Mouse (Mus musculus) lung, postnatal 36 days (tissue): ENCODE measurements at regions not wholly inside any gene's neighbourhood (a gene's known extent, or its start where the extent isn't known, plus 50 kb on each side); places are given as distances from the start of the nearest gene placed in this dataset.
A peak's percentile ranks its signal among the peaks of the same experiment; 100 is the strongest.

Experiments used
- DNase-seq: peaks from one replicate; pipeline ENCODE4 v3.0.0; 2022; ENCODE audit warnings: mixed read lengths

GRCm38 (mm10) chr1:169313241-169313640, 218.0 kb downstream of the Nuf2 start:
- DNase-seq = no peak

DNA sequence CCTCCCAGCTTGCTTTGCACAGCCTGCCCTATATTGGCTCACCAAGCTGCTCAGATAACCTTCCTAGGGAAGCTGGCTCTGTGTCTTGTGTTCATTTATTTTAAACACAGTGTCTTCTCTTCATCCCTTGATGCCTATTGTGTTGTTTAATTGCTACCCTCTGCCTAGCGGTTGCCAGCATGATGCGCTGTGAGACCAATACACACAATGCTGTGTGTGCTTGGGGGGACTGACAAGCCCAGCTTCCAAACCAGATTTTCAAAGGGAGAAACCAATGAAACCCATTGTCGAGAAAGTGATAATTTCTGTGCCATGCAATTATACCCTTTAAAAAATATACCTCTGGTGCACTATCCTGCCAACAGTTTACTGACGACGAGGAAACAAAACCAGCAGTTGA, 247.8 kb downstream of the Nuf2 start:
- DNase-seq = no peak

GRCm38 (mm10) chr1:169270750-169271149, 260.5 kb downstream of the Nuf2 start:
- DNase-seq = no peak

DNA sequence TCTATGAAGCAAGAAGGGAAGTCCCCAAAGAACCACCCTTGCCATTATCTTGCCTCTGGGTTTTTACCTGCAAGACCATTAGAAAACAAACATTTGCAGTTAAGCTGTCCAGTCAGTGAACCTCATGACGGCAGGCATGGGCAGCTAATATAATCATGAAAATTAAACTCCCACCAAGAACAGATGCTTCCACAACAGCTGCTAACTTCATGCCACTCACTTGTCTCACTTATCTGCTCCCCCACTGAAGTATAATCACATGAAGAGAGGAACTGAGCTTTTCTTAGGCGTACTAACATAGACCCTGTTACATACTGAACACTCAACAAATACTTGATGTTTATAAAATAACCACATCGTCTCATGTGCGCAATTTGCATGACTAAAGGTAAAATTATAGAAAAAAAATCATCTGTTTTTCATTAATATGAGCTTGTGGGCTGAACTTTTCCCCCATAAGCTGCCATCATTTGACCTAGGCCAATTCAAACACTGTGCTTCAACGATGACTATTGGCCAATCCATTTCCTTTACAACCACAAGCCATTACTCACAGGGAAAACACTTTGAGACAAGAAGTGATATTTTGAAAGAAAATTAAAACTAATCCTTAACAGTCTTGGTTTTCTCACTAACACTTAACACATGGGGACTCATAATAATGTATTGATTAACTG, 267.1 kb downstream of the Nuf2 start:
- no peak for DNase-seq

DNA sequence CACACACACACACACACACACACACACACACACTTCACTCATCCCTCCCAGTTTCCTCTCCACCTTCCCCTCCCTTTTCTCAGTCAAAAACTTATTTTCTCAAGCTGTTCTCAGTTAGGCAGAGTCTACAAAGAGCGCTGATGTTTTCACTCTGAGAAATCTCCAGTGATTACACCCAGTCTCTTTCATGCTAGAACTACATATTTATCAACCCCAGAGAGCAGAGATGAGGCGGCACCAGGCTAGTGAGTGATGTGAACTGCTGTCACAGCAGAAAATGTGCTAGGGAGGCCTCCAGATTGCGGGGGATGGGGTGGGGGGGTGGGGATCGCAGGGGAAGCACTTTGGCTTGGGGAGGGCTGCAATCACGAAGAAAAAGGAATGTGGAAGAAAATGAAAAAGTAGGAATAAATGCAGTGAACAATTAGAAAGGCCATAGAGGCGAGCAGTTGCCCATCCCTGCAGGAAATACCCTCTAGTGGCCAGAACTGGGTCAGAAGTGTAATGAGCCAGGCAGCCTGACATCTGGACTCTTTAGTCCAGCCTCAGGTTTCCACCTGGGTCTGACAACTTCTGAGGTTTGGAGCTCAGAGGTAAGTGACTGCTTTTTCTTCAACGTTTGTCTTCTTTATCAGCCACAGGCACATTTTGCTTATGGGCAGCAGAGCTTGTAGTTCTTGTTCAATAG, 276.9 kb downstream of the Nuf2 start:
- no peak for DNase-seq

DNA sequence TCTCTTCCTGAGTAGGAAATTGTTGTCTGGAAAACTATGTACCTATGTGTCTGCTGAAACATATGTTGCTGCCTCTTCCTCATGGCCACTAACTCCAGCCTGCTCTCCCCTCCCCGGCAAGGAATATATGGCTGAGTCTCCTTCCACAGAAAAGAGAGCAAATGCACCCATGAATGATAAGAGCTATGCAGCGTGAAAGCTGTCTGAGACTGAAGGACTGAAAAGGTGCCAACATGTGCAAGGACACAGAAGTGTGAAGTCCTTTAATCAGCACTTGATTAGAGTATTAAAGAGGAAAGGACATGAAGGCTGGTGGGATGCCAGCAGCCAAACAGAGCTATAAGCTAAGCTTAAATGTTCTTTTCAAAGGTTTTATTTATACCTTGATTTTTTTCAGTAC, 279.1 kb downstream of the Nuf2 start:
- DNase-seq = no peak

DNA sequence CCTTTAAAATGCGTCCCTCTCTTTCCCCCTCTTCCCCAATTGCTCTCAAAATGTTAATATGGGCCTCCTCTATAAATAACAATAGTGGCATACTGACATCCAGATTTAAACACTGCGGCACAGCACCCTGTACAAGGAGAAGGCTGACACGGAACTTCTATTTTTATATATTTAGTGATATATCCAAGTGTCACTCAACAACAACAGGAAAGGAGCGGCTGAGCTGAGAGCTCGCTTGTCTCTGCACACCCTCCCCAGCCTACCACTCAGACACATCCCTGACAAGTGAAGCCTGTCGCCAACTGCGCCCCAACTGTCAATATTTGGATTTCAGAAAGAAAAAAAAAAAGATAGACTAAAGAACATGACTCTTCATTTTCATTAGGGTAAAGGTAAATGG, 282.2 kb downstream of the Nuf2 start:
- no peak for DNase-seq

DNA sequence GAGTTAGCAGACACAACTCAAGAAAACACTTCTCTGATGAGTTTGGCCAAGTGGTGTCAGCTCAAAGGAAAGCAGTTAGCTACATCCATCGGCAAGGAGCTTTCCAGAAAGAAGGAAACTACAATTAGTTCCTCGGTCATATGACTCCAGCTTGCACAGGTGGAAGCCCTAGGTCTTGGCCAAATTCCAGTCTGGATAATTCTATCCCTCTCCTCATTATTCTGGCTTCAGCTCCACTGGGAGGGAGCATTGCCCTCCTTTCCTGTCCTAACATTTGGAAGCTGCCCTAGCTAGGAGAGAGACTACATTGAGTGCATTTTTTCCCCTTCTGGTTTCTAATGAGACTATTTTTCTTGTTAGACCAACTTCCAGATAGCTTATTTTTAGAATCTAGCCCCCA, 290.9 kb downstream of the Nuf2 start:
- no peak for DNase-seq

GRCm38 (mm10) chr1:169238671-169239090, 292.6 kb downstream of the Nuf2 start:
- peak; percentile 11 for DNase-seq

DNA sequence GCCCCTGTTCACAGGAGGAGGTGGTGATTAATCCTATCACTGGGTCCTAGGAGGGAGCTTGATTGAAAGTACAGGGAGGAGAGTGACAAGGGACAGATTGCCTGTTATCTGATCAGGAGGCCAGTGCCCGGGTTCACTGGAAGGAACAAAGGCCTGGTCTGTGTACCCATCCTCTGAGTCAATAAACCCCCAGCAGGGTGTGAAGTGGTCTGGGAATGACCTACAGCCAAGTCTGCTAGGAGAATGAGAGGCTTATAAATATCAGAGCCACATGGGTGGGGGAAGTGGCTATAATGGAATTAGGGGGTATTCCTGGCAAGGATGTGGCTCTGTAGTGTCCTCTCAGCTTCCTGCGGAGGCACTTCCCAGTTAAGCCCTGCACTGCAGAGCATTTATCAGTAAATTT, 296.0 kb downstream of the Nuf2 start:
- DNase-seq = no peak

DNA sequence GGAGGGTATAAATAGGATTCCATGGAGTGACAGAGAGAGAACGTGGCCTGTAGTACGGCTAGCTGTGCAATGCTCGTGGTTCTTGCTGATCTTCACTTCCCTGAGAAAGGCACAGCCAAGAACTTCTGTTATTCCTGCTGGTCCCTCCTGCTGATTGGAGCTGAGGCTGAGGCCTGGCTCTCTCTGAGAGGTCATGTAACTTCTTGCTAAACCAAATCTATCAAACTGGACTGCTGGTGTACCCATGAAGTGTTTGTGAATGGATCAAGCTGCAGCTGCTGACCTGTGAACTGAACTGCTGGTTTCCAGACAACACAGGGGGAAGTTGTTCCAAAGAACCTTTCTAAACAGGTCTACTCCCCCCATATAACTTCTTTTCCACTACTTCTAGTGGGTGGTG, 297.9 kb downstream of the Nuf2 start:
- no peak for DNase-seq

DNA sequence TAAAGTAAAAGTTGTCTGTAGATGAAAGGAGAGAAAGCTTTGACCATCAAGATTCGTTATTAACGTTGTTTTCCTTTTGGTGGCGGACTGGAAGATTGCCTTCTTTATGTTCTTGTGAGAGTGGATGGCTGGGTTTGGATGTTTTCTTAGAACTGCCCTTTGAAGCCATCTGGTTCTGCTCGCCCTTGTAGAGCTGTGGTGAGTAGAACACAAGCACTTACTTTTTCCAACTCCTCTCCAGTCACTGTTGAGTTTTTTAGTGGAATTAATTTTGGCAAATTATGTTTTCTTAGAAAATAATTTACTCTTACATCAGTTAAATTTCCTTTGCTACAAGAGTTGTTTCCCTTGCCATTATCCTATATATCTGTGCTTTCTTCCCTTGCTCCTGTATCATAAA, 301.2 kb downstream of the Nuf2 start:
- no peak for DNase-seq

GRCm38 (mm10) chr1:169224431-169224830, 306.8 kb downstream of the Nuf2 start:
- DNase-seq = no peak

GRCm38 (mm10) chr1:169187658-169188057, 343.6 kb downstream of the Nuf2 start:
- DNase-seq = no peak

DNA sequence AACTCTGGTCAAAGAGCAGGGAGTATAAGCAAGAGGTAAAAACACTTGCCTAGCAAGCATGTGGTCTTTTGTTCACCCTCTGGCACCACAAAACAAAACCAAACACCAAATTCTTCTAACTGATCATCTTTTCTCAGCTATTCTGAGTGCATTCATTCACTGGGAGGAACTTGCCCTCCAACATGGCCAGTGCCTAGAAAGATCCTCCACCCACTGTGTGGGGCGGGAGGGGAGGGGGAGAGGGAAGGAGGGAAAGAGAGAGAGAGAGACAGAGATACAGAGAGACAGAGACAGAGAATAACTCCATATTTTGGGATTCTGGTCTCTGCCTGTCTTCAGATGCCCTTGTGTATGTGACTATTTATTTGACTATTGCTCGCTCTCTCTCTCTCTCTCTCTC, 360.9 kb downstream of the Nuf2 start:
- no peak for DNase-seq

DNA sequence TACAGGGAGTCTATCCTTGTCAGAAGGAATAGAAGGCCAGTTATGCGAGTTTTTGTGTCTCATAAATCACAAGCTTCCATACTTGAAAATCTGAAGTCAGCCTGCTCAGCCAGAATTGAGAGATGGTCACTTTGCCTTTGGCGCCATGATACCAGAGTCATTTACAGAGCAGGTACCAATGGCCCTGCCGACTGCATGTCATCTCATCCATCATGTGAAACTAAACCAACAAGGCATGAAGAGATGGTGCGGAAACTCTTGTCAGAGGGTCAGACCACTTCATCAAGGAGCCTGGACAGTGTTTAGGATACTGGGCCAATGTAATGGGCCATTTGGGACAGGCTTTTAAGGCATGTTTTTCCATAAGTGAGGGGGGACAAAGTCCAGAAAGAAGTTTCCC, 363.2 kb downstream of the Nuf2 start:
- no peak for DNase-seq

DNA sequence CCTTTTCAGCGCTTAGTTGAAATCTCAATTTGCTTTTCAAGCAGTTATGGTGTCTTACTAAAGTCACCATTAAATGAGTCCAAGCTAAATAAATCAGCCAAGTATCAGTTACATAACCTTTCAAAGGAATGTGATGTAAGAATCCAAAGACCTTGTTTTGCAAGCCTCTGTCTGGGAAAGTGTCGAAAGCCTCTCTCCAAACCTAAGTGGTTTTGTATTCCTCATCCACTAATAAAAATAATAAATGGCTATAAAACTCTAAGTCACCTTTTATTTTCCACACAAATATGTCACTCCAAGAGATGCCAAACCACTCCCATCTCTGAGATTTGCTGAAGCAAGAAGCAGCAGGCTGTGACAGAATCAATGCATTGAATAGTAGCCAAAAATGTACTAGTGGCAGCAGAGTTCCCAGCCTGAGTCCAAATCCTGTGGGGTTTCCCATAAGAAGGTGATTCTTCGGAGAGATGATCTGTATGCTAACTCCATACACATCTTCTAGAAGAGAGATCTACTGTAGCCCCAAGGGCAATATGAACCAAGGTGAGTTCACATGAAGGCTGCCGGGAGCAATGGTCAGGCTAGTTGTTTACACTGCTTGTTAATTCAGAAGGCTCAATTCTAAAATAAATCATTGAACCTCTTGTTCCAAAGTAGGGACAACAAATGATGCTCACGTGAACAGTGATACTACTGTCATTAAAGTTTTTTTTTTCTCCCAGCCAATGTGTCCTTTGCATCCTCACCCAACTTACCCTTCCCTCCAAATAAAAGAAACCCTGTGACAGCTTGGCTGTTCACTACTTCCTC, 365.0 kb downstream of the Nuf2 start:
- peak; percentile 70 for DNase-seq

DNA sequence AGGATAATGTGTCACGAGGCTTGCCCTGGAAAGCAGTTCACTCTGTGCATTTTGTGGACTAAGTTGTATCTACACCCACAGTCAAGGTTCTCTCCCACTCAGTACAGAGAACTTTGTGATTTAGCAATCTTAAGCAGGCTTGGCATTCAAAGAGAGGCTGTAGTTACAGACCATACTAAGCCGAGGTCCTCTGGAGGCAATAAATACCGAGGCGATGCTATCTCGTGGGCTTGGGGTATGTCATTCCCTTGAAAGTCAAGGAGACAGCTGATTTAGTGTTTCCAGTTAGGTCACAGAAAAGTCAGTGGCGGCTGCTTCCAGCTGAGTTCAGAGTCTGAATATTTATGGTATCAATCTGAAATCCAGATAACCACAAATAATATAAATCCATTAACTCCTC, 370.4 kb downstream of the Nuf2 start:
- peak; percentile 11 for DNase-seq

- peak; percentile 23 for DNase-seq
Observed at GRCm38 (mm10) chr1:169160220-169160619, 371.0 kb downstream of the Nuf2 start.

GRCm38 (mm10) chr1:169159786-169160185, 371.5 kb downstream of the Nuf2 start:
- peak; percentile 32 for DNase-seq

DNA sequence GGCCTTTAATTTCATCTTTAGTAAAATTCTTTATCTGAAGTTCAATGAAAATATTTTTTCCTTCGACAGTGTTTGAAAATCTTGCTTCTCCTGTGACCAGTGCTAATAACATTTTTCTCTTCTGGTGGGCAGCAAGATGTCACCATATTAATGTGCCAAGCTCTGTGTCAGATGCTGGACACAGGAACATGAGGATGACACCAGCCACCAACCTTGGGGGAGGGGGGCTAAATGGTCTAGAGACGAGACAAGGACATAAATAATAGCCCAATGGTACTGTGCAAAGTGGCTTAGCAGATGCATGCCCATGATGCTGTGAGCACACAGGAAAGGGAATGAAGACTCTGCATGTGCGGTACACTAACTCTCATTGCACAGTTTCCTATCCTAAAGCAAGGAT, 373.8 kb downstream of the Nuf2 start:
- DNase-seq = no peak

DNA sequence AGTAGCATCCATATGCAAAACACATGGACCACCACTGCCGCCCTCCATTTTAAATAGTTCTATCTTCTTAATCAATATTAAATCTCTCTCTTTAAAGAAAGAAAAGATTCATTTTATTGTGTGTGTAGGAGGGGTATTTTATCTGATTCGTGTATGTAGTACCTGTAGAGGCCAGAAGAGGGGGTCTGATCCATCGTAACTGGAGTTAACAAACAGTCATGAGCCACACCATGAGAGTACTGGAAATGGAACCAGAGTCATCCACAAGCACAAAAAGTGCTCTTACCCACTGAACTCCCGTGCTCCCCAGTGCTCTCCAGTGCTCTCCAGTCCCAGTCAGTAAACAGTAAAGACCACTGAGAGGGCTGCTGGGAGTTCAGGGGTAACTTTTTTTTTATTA, 374.4 kb downstream of the Nuf2 start:
- DNase-seq = no peak

- no peak for DNase-seq
Observed at GRCm38 (mm10) chr1:169155484-169156459, 375.5 kb downstream of the Nuf2 start.
